Mouse (Mus musculus) liver, adult 2 months (tissue): Measurements from ENCODE around the gene Pheta1.

Source experiments
- CTCF ChIP-seq: fragments of 200-500 bp; IDR thresholded peaks from 2 replicates; pipeline ENCODE4 v1.5.1; 2011; ENCODE audit warnings: low read depth, low read length, control low read depth
- POLR2A ChIP-seq: fragments of 200-500 bp; IDR thresholded peaks from 2 replicates; pipeline ENCODE4 v1.6.1; 2011; ENCODE audit warnings: low read length, control low read depth; ENCODE audit not compliant: insufficient read depth; ENCODE audit errors: extremely low read depth

- TF ChIP-seq POLR2A (no peak), CTCF (no peak)
These were observed 32.9 kb upstream of the Pheta1 start for GRCm38 (mm10) chr5:121815867-121816380.
